Mouse (Mus musculus): ENCODE measurements around the gene Rps11.
"Not testable (repeated sequence)": the region's sequence is repeated elsewhere in the genome, so short reads cannot be mapped to it uniquely, and the experiment has no call there.

DNA sequence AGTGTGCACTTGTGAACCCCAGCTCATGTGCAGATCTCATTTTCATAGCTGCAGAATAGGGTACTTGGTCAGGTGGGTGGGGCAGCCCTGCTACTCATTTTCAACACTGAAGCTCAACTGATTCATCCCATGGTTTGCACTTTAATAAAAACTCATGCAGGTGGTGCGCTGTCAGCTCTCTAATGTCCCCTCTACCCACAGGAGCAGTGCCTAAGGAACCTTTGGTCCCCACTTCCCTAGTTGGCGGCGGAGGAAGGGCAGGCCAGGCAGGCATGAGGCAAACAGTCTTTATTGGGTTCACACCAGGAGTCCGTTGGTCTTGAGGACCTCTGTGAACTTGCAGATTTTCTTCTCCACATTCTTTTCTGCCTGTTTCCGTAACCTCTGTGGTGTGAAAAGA lies 1.4 kb upstream of the Rps11 start:
- not testable (repeated sequence) for TF ChIP-seq CTCF (conservative IDR thresholded peaks at IDR 0.05; ENCODE audit: low read length); POU5F1 (IDR thresholded peaks at IDR 0.05; ENCODE audit: borderline replicate concordance, low read length)
